Mouse (Mus musculus) forebrain, postnatal 0 days (tissue): ENCODE measurements at regions not wholly inside any gene's neighbourhood (a gene's known extent, or its start where the extent isn't known, plus 50 kb on each side); places are given as distances from the start of the nearest gene placed in this dataset.
"Not testable (repeated sequence)": the region's sequence is repeated elsewhere in the genome, so short reads cannot be mapped to it uniquely, and the experiment has no call there.

Source experiments
- ATAC-seq: fragments of 200-750 bp; cut with Nextera tagmentation; 2 replicates; pipeline ENCODE4 v1.8.0; 2017; ENCODE audit warnings: mild to moderate bottlenecking, moderate library complexity
- DNase-seq: peaks from one replicate; pipeline ENCODE4 v3.0.0-alpha.2; 2015
- H3K27ac ChIP-seq: fragments of 300-500 bp; sonication (generic); 2 replicates; pipeline ENCODE4 v1.5.1; 2014; ENCODE audit warnings: low read depth, mild to moderate bottlenecking, antibody characterized with exemption, low read length, moderate library complexity, mixed read lengths
- H3K27me3 ChIP-seq: fragments of 300-500 bp; sonication (generic); 2 replicates; pipeline ENCODE4 v1.6.1; 2014; ENCODE audit warnings: mild to moderate bottlenecking, low read length, mixed read lengths; ENCODE audit not compliant: insufficient read depth
- H3K36me3 ChIP-seq: fragments of 300-500 bp; sonication (generic); 2 replicates; pipeline ENCODE4 v1.6.1; 2014; ENCODE audit warnings: mild to moderate bottlenecking, moderate library complexity; ENCODE audit not compliant: insufficient read depth
- H3K4me1 ChIP-seq: fragments of 300-500 bp; sonication (generic); 2 replicates; pipeline ENCODE4 v1.6.1; 2014; ENCODE audit warnings: antibody characterized with exemption; ENCODE audit not compliant: insufficient read depth
- H3K4me2 ChIP-seq: fragments of 300-500 bp; sonication (generic); 2 replicates; pipeline ENCODE4 v1.6.1; 2014; ENCODE audit warnings: low read depth, mild to moderate bottlenecking, moderate library complexity
- H3K4me3 ChIP-seq: fragments of 300-500 bp; sonication (generic); 2 replicates; pipeline ENCODE4 v1.5.1; 2014; ENCODE audit warnings: low read depth, low read length, mixed read lengths
- H3K9ac ChIP-seq: fragments of 300-500 bp; sonication (generic); 2 replicates; pipeline ENCODE4 v1.6.1; 2014; ENCODE audit warnings: mild to moderate bottlenecking
- H3K9me3 ChIP-seq: fragments of 300-500 bp; sonication (generic); 2 replicates; pipeline ENCODE4 v1.6.1; 2016; ENCODE audit warnings: low read length
- CTCF ChIP-seq: sonication (generic); IDR thresholded peaks from 2 replicates; pipeline ENCODE4 v1.5.1; 2016; ENCODE audit warnings: antibody characterized with exemption, control low read depth, low read depth
- WGBS: fragments of 180-500 bp; shearing (Covaris S2); extraction: QIAGEN DNeasy Blood & Tissue Kit; methylation state at CpG from one replicate; pipeline ENCODE4 v1.1.7; 2014; 5-methylcytosine and 5-hydroxymethylcytosine counted together

DNA sequence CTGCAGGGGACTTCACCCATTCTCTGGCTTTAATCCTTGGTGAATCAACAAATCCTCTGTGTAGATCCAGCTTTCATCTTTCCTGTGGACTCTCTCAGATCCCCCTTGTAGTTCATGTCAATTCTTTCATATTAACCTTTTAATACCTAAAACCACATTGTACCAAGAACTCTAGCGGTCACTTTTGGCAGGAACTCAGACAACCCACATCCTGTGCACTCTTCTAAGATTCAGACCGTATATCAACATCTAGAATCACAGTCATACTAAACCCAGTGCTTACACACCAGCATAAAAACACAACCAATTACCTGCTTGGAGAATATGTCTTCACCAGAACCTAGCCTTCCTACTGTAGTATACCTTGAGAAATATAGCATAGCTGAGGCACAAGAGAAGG lies 444.6 kb upstream of the Pdcd1 start:
- ATAC-seq: no peak
- no peaks in the 10 kb centered on the region for H3K9me3 ChIP-seq
- H3K36me3 ChIP-seq: no peaks in the 10 kb centered on the region
- H3K4me3 ChIP-seq: no peak overlapping the region
- DNase-seq: no peak
- no peaks in the 10 kb centered on the region for H3K27me3 ChIP-seq
- TF ChIP-seq CTCF: no peak
- H3K4me1 ChIP-seq: no peaks in the 10 kb centered on the region
- WGBS: 93% methylated on average over 2 of the region's 2 CpGs
- H3K9ac ChIP-seq: no peak overlapping the region
- no peak overlapping the region for H3K4me2 ChIP-seq
- H3K27ac ChIP-seq: no peak overlapping the region

DNA sequence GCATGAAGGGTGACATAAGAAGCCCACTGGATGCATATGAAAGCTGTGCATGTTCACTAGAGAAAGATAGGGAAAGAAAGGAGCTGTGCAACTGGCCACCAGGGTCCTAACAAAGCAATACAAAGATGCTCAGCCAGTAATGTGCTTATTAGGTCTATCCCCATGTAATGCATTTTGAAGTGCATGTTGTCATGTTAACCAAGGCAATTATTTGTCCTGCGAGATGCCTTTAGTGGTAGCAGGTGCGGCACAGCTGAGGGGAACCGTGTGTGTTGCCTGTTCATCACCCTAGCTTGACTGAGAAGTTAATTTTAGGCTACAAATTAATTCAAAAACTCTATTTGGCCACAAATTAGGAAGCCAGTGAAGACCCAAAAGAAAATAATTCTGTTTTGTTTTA lies 444.0 kb upstream of the Pdcd1 start:
- no peak overlapping the region for H3K9ac ChIP-seq
- H3K4me2 ChIP-seq: no peak overlapping the region
- no peaks in the 10 kb centered on the region for H3K4me1 ChIP-seq
- 77% methylated on average over 3 of the region's 3 CpGs for WGBS
- H3K4me3 ChIP-seq: no peak overlapping the region
- no peaks in the 10 kb centered on the region for H3K27me3 ChIP-seq
- no peaks in the 10 kb centered on the region for H3K9me3 ChIP-seq
- no peak for ATAC-seq
- H3K36me3 ChIP-seq: no peaks in the 10 kb centered on the region
- no peak for DNase-seq
- H3K27ac ChIP-seq: no peak overlapping the region
- TF ChIP-seq CTCF: no peak

DNA sequence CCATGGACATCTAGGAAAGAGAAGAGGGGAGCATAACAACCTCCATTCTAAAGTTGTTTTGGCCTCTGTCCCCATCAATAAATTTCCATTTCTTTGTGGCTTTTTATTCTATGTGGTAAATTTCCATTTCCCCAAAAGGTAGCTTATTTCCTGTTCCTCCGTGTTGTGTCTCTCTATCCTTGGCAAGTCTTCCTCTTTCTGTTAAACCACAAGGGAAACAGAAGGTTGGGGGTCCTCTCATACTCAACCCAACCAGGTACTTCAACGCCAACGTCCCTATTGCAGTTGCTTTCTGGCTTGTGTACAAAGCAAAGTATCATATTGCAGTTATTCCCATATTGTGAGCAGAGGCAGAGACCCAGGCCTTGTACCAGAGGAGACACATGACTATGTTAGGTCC lies 434.7 kb upstream of the Pdcd1 start:
- Histone ChIP-seq H3K9me3 (no peaks in the 10 kb centered on the region), H3K27me3 (no peaks in the 10 kb centered on the region), H3K4me1 (no peaks in the 10 kb centered on the region), H3K4me3 (no peak overlapping the region), H3K27ac (no peak overlapping the region), H3K9ac (no peak overlapping the region), H3K4me2 (no peak overlapping the region), H3K36me3 (no peaks in the 10 kb centered on the region)
- TF ChIP-seq CTCF: no peak
- ATAC-seq (no peak), DNase-seq (no peak)
- 83% methylated on average over 3 of the region's 3 CpGs for WGBS

DNA sequence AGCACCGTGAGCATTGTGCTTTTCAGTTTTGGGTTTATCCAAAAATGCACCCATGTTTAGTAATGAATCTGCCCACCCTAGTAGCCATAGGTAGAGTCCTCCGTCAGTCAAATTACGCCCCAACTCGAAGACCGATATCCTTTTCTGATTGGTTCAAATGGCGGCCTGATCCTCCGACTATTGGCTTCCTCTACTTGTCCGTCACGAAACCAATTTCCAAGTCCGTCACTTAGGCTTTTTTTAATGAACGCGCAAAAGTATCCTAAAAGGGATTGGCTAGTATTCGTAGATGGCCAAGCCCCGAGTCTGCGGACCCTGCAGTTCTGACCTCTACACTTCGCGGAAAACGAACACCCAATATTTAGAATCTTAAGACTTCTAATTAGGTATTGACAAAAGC lies 417.5 kb upstream of the Pdcd1 start:
- not testable (repeated sequence) for H3K27me3 ChIP-seq, H3K36me3 ChIP-seq, DNase-seq, H3K4me2 ChIP-seq, H3K4me1 ChIP-seq, H3K9me3 ChIP-seq, H3K4me3 ChIP-seq, H3K27ac ChIP-seq, H3K9ac ChIP-seq
- ATAC-seq: peak; percentile 98
- WGBS: 97% methylated on average over 18 of the region's 18 CpGs

DNA sequence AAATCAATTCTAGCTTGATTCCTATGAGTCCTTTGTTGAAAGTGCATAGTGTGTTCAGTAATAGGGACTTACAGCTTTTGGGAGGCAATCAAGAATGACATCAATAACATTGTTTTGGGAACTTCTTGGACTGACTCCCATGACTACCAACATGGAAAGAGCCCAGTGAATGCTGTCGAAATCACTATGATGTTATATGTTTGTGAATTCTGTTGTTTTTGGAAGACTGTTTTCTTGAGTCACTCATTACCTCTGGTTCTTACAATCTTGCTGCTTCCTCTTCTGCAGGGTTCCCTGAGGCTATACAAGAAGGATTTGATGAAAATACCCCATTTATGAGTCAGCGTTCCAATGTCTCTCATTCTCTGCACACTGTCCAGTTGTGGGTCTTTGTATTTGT lies 371.4 kb upstream of the Pdcd1 start:
- 87% methylated on average over 2 of the region's 2 CpGs for WGBS
- TF ChIP-seq CTCF: no peak
- H3K27me3 ChIP-seq: no peaks in the 10 kb centered on the region
- no peaks in the 10 kb centered on the region for H3K36me3 ChIP-seq
- no peak overlapping the region for H3K27ac ChIP-seq
- ATAC-seq (no peak), DNase-seq (no peak)
- H3K4me3 ChIP-seq: no peak overlapping the region
- H3K9me3 ChIP-seq: no peaks in the 10 kb centered on the region
- no peak overlapping the region for H3K4me2 ChIP-seq
- no peak overlapping the region for H3K9ac ChIP-seq
- H3K4me1 ChIP-seq: no peaks in the 10 kb centered on the region

DNA sequence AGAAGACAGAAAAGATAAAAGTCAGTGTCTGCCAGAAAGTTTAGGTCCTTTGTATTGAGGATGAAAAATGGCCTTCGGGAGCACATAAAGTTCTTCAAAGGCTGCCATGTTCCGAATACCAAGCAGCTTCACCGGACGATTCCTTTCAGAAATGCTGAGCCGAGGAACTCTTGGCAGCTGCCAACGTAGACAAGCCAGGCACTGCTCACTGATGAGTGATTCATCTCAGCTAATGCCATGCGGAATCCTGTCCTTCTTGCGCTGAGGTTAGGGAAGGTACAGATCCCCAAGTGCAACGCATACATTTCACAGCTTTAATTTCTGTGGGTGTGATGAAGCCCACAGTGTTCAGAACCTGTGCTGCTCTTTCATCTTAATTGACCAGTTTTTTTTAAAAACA lies 360.7 kb upstream of the Pdcd1 start:
- 18% methylated on average over 9 of the region's 9 CpGs for WGBS
- H3K9me3 ChIP-seq: no peaks in the 10 kb centered on the region
- peak; percentile 4 for DNase-seq
- no peaks in the 10 kb centered on the region for H3K4me1 ChIP-seq
- H3K9ac ChIP-seq: no peak overlapping the region
- no peak overlapping the region for H3K27ac ChIP-seq
- H3K27me3 ChIP-seq: no peaks in the 10 kb centered on the region
- no peak overlapping the region for H3K4me3 ChIP-seq
- peak; percentile 23; the same call in 1 of the 2 replicates for ATAC-seq
- no peaks in the 10 kb centered on the region for H3K36me3 ChIP-seq
- TF ChIP-seq CTCF: no peak
- no peak overlapping the region for H3K4me2 ChIP-seq

DNA sequence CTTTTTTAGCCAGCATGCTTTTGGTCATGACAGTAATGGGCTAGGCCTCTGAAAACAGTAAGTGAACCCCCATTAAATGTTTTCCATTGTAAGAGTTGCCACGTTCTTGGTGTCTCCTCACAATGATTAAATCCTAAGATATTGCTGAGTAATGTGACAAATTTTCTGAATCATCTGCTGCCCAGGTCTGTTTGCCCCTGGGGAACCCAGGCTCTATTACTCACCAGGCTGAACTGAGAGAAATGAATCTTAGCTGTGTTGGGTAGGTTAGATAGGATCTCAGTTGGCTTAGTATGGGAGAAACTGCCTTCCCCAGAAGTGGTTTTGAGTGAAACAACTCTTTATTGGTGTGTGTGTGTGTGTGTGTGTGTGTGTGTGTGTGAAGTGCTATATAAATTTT lies 314.3 kb upstream of the Pdcd1 start:
- no peak for TF ChIP-seq CTCF
- DNase-seq: no peak
- H3K9ac ChIP-seq: no peak overlapping the region
- no peaks in the 10 kb centered on the region for H3K9me3 ChIP-seq
- no peak for ATAC-seq
- H3K27me3 ChIP-seq: no peaks in the 10 kb centered on the region
- WGBS: 79% methylated on average over 1 of the region's 1 CpGs
- no peak overlapping the region for H3K4me2 ChIP-seq
- no peak overlapping the region for H3K27ac ChIP-seq
- no peaks in the 10 kb centered on the region for H3K36me3 ChIP-seq
- no peak overlapping the region for H3K4me3 ChIP-seq
- H3K4me1 ChIP-seq: no peaks in the 10 kb centered on the region

DNA sequence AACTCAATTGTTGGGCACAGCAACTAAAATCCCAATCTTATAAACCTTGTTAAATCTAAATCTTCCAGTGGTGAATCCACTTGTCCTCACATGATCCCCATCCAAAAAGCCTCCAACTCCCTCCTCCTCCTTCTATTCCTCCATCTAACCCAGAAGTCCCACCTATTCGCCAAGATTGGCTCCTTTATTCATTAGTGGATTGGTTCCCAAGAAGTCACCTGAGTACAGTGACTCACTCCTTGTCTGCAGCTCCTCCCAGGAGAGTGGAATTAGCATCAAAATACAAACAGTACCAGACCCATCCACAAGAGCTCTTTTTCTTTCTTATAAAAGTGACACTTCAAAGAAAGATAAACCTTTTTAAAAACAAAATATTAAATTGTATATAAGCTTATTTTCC lies 304.6 kb upstream of the Pdcd1 start:
- WGBS: 73% methylated on average over 1 of the region's 1 CpGs
- Histone ChIP-seq H3K4me2 (no peak overlapping the region), H3K36me3 (no peaks in the 10 kb centered on the region), H3K9me3 (no peaks in the 10 kb centered on the region), H3K27me3 (no peaks in the 10 kb centered on the region), H3K4me1 (no peaks in the 10 kb centered on the region), H3K9ac (no peak overlapping the region), H3K27ac (no peak overlapping the region), H3K4me3 (no peak overlapping the region)
- DNase-seq (no peak), ATAC-seq (no peak)
- no peak for TF ChIP-seq CTCF
